Mouse (Mus musculus): Measurements from ENCODE around the gene Nr1h3.
A peak's percentile ranks its signal among the peaks of the same experiment; 100 is the strongest.

Nr1h3 gene

GRCm38 (mm10) chr2:91186208-91186607 is 16.4 kb downstream of the Nr1h3 start:
- no peak for DNase-seq (ENCODE audit: inconsistent ontology term)

GRCm38 (mm10) chr2:91183711-91184405 is 18.8 kb downstream of the Nr1h3 start, which contains the start of gene Madd:
TSS of gene Madd (minus strand) at chr2:91183837.
- DNase-seq (ENCODE audit: inconsistent ontology term) = no peak

DNA sequence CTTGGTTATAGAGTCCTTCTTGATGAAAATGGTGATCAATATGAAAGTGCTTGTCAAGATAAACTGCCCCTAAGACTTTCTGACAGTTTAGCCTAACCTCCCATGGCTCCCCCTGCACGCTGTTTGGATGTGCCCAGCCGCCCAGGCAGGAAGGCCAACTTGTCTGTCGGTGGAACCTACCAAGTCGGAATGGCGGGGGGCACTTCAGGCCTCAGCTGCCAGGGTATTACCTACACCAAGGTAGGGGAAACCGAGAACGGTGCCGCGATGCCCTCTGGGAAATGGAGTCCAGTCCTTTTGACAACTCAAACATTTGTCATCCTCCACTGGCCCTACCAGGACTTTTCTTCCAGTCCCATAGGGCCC is 19.5 kb downstream of the Nr1h3 start:
- peak; percentile 92 for DNase-seq (ENCODE audit: inconsistent ontology term)

DNA sequence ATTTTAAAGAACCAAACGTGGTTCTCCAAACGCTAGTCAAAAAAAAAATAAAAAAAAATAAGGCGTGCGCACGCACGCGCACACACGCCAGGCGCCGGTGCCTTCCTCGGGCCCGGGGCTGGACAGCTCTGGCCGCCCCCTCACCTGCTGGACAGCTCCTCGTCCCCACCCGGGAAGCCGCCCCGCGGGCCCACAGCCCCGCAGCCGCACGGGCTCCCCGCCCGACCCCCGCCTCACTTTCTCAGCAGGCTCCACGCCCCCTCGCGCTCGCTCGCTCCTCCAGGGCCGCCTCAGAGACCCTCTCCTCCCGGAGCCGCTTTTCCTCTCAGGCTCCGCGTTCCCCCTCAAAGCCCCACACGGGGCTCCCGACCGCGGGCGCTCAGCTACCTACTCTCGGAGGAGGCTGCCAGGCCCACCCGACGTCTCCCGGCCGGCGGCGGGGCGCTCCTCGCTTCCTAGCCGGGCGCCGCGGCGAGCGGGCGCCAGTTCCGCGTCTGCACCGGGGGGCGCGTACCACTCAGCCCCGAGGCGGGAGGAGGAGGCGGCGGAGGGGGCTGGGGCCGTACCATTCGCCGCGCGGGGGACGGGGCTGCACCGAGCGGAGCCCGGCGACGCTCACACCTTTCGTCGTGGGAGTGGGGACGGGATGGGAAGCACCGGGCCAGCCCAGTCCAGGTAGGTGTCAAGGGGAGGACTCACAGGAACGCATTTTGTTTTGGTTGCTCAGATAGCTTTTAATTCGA is 20.1 kb downstream of the Nr1h3 start:
- peak; percentile 66 for DNase-seq (ENCODE audit: inconsistent ontology term)

DNA sequence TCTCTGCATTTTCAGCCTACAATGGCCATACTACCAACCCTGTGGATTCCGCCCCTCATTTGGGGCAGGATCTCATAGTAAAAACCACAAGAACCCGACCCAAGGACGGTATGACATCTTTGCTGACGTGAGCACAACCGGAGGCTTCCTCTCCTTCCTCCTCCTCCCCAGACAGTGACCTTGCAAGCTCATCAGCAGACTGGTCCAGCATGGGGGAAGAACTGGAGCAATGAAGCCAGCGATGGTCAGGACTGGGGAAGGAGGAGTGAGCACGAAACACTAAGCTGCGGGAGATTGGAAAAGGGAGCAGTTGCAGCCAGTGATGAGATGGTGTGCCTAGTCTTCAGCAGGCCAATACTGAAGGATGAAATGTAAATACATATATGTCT is 20.6 kb downstream of the Nr1h3 start:
- no peak for DNase-seq (ENCODE audit: inconsistent ontology term)

DNA sequence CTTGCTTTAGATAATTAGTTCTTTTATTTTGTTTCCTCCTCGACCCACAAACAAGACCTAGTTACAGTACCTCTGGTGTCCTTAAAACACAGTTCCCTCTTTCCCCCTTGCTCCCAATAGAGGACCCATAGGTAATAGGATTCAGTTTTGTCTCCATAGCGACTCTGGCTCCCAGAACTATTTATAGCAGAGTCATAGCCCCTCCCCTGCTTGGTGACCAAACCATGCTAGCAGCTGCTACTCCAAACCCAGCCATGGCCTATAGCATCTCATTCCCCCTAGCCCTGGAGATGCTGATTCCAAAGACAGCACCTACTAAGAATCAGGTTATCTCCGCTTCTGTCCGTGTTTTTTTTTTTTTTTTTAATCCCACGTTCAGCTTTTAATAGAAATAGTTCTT is 21.9 kb downstream of the Nr1h3 start:
- DNase-seq (ENCODE audit: inconsistent ontology term) = no peak

- DNase-seq (ENCODE audit: inconsistent ontology term) = no peak
Observed at GRCm38 (mm10) chr2:91179825-91180224, 22.8 kb downstream of the Nr1h3 start.

DNA sequence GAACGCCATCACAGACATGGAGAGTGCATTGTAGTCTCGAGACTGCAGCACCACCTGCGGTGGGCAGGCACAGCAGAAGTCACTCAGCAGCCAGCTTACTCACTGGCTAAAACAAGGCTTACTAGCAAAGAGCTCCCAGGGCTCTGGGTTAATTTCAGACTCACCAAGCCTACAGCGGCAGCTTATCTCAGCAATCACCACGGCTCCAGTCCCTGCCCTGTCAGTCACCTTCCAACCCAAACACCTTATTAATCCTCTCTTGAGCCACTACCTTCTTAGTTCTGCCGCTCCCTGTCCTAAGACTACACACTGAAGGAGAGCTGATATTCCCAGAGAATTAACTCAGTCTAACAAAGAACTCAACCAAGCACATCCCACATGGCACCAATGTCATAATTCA is 26.4 kb downstream of the Nr1h3 start:
- no peak for DNase-seq (ENCODE audit: inconsistent ontology term)

DNA sequence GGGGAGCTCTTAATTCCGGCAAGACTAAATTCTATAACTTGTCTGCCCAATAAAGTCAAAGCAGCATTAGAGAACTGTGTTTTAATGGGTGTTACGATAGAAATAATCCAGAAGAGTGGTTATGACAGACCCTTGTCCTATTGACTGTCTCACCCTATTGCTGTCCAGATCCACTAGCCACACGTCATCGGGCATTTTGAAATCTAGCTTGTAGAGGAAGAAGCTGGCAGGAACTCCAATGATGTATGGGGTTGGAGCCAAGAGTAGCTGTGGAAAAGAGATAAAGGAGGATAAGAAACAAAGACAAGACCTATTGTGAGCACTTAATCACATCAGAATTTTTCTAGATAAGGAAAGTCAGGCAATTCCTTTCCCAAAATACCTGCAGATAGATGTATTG is 27.1 kb downstream of the Nr1h3 start:
- no peak for DNase-seq (ENCODE audit: inconsistent ontology term)

- no peak for DNase-seq (ENCODE audit: inconsistent ontology term)
Observed at GRCm38 (mm10) chr2:91169587-91170322, 32.9 kb downstream of the Nr1h3 start.

DNA sequence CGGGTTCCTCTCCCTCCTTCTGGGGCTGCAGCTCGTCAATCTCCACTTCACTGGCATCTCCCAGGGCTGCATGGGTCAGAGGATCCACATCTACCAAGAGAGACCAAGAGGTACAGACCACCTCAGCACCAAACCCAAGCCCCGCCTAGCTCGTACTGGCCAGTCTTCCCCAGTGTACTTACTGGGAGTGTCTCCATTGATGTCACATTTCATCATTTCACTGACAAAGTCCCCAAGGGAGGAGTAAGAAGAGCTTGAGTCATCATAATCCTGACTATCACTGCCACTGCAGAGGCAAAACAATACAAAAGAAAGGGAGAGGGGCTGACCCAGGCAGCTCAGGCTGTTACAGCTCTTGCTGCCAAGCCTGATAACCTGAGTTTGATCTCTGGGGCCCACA is 35.0 kb downstream of the Nr1h3 start:
- DNase-seq (ENCODE audit: inconsistent ontology term) = no peak

- DNase-seq (ENCODE audit: inconsistent ontology term) = no peak
Observed at GRCm38 (mm10) chr2:91164991-91165390, 37.6 kb downstream of the Nr1h3 start.

GRCm38 (mm10) chr2:91163532-91163931 is 39.1 kb downstream of the Nr1h3 start:
- no peak for DNase-seq (ENCODE audit: inconsistent ontology term)

DNA sequence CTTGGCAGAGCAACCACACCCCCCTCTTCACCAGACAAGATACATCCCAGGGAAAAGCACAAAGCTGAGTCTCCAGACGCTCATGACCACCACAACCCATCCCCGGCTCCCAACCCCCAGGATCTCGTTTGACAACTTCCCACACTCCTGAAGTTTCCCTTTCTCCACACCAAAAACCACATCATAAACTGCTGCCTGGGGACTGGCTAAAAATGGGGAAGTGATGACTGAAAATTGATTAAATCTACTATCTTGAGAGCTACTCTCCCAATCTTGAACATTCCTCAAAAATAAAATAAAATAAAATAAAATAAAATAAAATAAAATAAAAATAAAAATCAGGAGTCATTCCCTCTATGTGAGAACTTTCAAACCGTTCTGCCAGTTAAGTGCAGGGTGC is 39.7 kb downstream of the Nr1h3 start:
- DNase-seq (ENCODE audit: inconsistent ontology term) = no peak

- DNase-seq (ENCODE audit: inconsistent ontology term) = no peak
Observed at GRCm38 (mm10) chr2:91160591-91160990, 42.0 kb downstream of the Nr1h3 start.

DNA sequence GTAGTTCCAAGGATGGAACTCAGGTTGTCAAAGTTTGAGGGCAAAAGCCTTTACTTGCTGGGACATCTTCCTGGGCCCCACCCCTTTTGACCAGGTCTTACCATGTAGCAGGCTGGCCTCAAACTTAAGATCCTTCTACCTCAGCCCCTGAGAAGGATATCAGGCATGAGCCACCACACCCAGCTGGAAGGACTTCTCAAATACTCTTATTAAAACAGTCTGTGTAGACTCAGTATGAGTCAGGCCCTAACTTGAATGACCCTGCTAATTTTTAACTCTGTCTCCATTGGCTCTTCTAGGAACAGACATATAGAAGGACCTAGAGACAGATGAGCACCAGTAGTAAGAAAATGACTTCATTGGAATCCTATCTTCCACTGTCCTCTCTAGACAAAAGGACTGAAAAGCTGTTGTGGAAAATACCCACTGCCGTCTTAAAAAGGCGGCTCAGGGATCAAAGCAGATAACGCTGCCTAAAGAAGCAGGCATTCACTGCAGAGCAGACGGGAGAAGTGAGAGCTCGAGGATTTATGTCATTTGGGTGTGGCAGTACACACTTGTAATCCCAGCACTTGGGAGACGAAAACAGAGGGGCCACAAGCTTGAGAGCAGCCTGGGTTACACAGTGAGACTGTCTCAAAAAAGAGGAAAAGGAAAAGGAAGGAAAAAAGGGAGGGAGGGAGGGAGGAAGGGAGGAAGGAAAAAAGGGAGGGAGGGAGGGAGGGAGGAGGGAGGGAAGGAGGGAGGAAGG is 45.5 kb downstream of the Nr1h3 start:
- no peak for DNase-seq (ENCODE audit: inconsistent ontology term)

DNA sequence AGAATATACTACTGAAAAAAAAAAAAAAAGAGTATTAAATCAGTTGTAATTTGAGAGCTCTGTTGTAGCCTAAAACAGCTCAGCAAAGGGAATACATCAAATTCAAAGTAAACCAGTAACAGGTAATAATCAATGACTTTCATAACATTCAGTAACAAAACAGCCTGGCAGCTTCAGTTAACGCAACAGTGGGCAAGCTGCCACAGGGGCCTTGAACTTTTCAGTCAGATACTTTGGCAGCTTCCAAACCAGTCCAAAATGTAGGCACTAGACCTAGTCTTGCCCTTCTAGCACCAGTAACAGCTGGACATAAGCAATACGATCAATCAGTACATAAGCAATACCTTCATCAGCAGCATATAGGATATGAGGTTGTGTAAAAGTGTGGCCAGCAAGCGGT is 48.5 kb downstream of the Nr1h3 start:
- DNase-seq (ENCODE audit: inconsistent ontology term) = no peak

- no peak for DNase-seq (ENCODE audit: inconsistent ontology term)
Observed at GRCm38 (mm10) chr2:91152885-91153377, 49.7 kb downstream of the Nr1h3 start.

DNA sequence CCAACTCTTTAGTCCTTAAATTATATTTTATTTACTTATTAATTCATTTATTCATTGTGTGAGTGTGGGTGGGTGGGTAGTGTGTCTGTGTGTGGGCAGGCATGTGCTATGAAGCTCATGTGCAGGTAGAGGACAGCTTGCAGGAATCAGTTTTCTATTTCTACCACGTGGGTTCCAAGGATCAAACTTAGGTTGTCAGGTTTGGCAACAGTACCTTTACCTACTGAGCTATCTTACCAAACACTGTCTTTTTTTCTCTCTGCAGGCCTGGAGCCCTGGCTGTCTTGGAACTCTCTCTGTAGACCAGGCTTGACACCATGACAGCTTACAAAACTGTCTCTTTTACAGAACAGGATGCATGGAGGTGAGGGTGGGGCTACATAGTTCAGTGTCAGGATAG is 51.3 kb downstream of the Nr1h3 start:
- DNase-seq (ENCODE audit: inconsistent ontology term) = no peak

- no peak for DNase-seq (ENCODE audit: inconsistent ontology term)
Observed at GRCm38 (mm10) chr2:91148101-91148500, 54.5 kb downstream of the Nr1h3 start.

GRCm38 (mm10) chr2:91143401-91143800 is 59.2 kb downstream of the Nr1h3 start:
- no peak for DNase-seq (ENCODE audit: inconsistent ontology term)

DNA sequence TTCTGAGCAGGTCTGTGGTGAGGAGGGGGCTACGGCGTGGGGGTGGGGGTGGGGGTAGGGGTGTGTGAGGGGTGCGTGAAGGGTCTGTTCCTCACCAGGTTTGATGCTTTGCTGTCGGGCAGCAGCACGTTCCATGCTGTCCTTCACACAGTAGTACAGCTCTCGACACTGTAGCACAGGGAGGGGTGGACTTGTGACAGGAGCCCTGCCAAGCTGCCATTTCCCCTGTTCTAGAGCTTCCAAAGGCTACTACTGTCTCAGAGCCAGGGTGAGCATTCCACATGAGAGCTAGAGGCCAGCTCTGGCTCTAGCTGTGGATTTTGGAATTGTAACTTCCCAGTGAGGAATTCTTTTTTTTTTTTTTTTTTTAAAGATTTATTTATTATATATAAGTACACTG is 59.7 kb downstream of the Nr1h3 start:
- DNase-seq (ENCODE audit: inconsistent ontology term) = no peak

All from Muller cell, postnatal 12 days (primary cell).